Mouse (Mus musculus) ES-E14 (cell line): ENCODE measurements around the gene Hacd2. TPM values are rescaled to one million over a fixed set of nuclear protein-coding genes. Genes with fewer than 3 reads are reported as not detected.

Experiments used
- DNase-seq: peaks from one replicate; pipeline ENCODE4 v3.0.0-alpha.2; 2013; ENCODE audit warnings: low read depth, low spot score
- H3K27ac ChIP-seq: 2 replicates; pipeline ENCODE4 v1.5.1; 2012; ENCODE audit warnings: low read depth, mild to moderate bottlenecking, low read length, moderate library complexity, mixed read lengths; ENCODE audit not compliant: poor library complexity, insufficient read depth, severe bottlenecking
- H3K36me3 ChIP-seq: 2 replicates; pipeline ENCODE4 v1.6.1; 2012; ENCODE audit warnings: mild to moderate bottlenecking, low read length, moderate library complexity, mixed read lengths; ENCODE audit not compliant: control insufficient read depth, poor library complexity, insufficient read depth, severe bottlenecking
- H3K4me1 ChIP-seq, 2 experiments: fragments of 150-350 bp in 1 of 2; sonication (generic) in 1 of 2; 2 replicates each; pipeline ENCODE4 v1.6.1; 2012; ENCODE audit warnings: low read length in 2 of 2, mild to moderate bottlenecking in 1 of 2, mixed read lengths in 1 of 2; ENCODE audit not compliant: control insufficient read depth in 2 of 2, insufficient read depth in 2 of 2, poor library complexity in 1 of 2
- H3K4me3 ChIP-seq, 2 experiments: fragments of 150-350 bp in 1 of 2; sonication (generic) in 1 of 2; 2 replicates each; pipeline ENCODE4 v1.5.1; 2012; ENCODE audit warnings: low read length in 2 of 2, low read depth in 1 of 2, mild to moderate bottlenecking in 1 of 2, mixed read lengths in 1 of 2; ENCODE audit not compliant: insufficient read depth in 1 of 2, poor library complexity in 1 of 2, severe bottlenecking in 1 of 2
- H3K9ac ChIP-seq: 2 replicates; pipeline ENCODE4 v1.6.1; 2012; ENCODE audit warnings: low read depth, mild to moderate bottlenecking, low read length, mixed read lengths; ENCODE audit not compliant: poor library complexity, insufficient read depth, severe bottlenecking
- H3K9me3 ChIP-seq: fragments of 150-350 bp; sonication (generic); 2 replicates; pipeline ENCODE4 v1.6.1; 2012; ENCODE audit warnings: low read depth, mild to moderate bottlenecking, low read length; ENCODE audit not compliant: control insufficient read depth, insufficient read depth
- CHD2 ChIP-seq: IDR thresholded peaks from 2 replicates; pipeline ENCODE4 v1.6.1; 2014; ENCODE audit warnings: mild to moderate bottlenecking, low read depth, low read length, inconsistent platforms
- HCFC1 ChIP-seq: IDR thresholded peaks from 2 replicates; pipeline ENCODE4 v1.6.1; 2012; ENCODE audit warnings: low read length, inconsistent platforms, borderline replicate concordance; ENCODE audit not compliant: insufficient read depth
- MAFK ChIP-seq: IDR thresholded peaks from 2 replicates; pipeline ENCODE4 v1.6.1; 2014; ENCODE audit warnings: mild to moderate bottlenecking, low read depth, low read length, inconsistent platforms; ENCODE audit not compliant: insufficient read depth
- ZC3H11A ChIP-seq: IDR thresholded peaks from 2 replicates; pipeline ENCODE4 v1.6.1; 2012; ENCODE audit warnings: low read depth, mild to moderate bottlenecking, inconsistent platforms, low read length, borderline replicate concordance
- ZNF384 ChIP-seq: IDR thresholded peaks from 2 replicates; pipeline ENCODE4 v1.6.1; 2012; ENCODE audit warnings: low read depth, low read length, inconsistent platforms
- in situ Hi-C, 2 experiments: fragments of 600-800 bp; cut with MboI; formaldehyde crosslinking; loops; one replicate each; pipeline ENCODE4 v1.15.1; 2025; ENCODE audit warnings: low sequenced_read_pairs in 2 of 2, inconsistent platforms in 1 of 2; ENCODE audit not compliant: unreplicated experiment in 2 of 2
- total RNA-seq: library from RNA; depleted of rRNA; stranded (reverse); fragments of 300-350 nt; gene quantifications from 2 replicates; pipeline ENCODE4 v1.2.3, GENCODE M21; 2012

Gene Hacd2
- total RNA-seq, 1 experiment: 98.8 TPM

GRCm38 (mm10) chr16:34991365-34991764 lies 30.9 kb upstream of the Hacd2 start:
- Histone ChIP-seq H3K27ac (no peak overlapping the region), H3K9me3 (no peaks in the 10 kb centered on the region), H3K4me1 (no peaks in the 10 kb centered on the region), H3K4me3 (no peak overlapping the region), H3K9ac (no peak overlapping the region), H3K36me3 (no peaks in the 10 kb centered on the region)
- no peak for DNase-seq
- no peak for TF ChIP-seq MAFK
- in situ Hi-C loops: no loop called here

- no peak overlapping the region for H3K9ac ChIP-seq
- H3K27ac ChIP-seq: no peak overlapping the region
- H3K36me3 ChIP-seq: no peaks in the 10 kb centered on the region
- no peak overlapping the region for H3K4me3 ChIP-seq
- DNase-seq: no peak
- TF ChIP-seq ZC3H11A: no peak
- TF ChIP-seq HCFC1: no peak
- TF ChIP-seq ZNF384: no peak
- TF ChIP-seq CHD2: no peak
- no peak for TF ChIP-seq MAFK
- no peaks in the 10 kb centered on the region for H3K4me1 ChIP-seq
- H3K9me3 ChIP-seq: no peaks in the 10 kb centered on the region
- in situ Hi-C loops: no loop called here
These were observed 29.4 kb upstream of the Hacd2 start for GRCm38 (mm10) chr16:34992854-34993253.

- no peaks in the 10 kb centered on the region for H3K36me3 ChIP-seq
- no peak overlapping the region for H3K27ac ChIP-seq
- TF ChIP-seq ZNF384: no peak
- no peak for TF ChIP-seq ZC3H11A
- no peak for TF ChIP-seq HCFC1
- TF ChIP-seq MAFK: no peak
- TF ChIP-seq CHD2: no peak
- DNase-seq: no peak
- no peak overlapping the region for H3K9ac ChIP-seq
- no peaks in the 10 kb centered on the region for H3K9me3 ChIP-seq
- H3K4me1 ChIP-seq: no peaks in the 10 kb centered on the region
- in situ Hi-C loops: no loop called here
- H3K4me3 ChIP-seq: no peak overlapping the region
These were observed 28.4 kb upstream of the Hacd2 start for GRCm38 (mm10) chr16:34993694-34994330.

DNA sequence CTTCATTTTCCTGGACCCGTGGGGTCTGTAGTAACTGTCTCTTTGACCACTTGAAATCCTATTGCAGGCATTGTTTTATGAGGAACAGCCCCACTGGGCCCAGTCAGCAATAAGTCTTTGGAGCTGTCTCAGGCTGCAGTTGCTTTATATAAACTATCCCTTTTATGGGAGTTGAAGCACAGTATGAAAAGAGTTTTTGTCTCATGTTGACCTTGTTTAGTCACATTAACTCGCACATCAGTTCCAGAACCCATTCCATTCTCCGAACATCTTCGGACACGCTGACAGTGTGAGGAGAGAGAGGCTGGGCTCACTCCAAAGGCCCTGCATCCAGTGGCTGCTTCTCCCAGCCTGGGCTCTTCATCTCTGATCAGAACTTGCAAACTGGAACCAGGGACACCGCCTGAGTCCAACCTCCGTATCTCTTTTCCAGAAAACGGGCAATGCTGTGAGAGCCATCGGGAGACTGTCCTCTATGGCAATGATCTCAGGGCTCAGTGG lies 27.5 kb upstream of the Hacd2 start:
- H3K9me3 ChIP-seq: no peaks in the 10 kb centered on the region
- H3K4me1 ChIP-seq: no peaks in the 10 kb centered on the region
- no peak overlapping the region for H3K9ac ChIP-seq
- H3K27ac ChIP-seq: no peak overlapping the region
- DNase-seq: no peak
- no peak overlapping the region for H3K4me3 ChIP-seq
- in situ Hi-C loops: no loop called here
- no peaks in the 10 kb centered on the region for H3K36me3 ChIP-seq
- TF ChIP-seq HCFC1: no peak
- TF ChIP-seq CHD2: no peak
- no peak for TF ChIP-seq ZNF384
- TF ChIP-seq MAFK: no peak
- TF ChIP-seq ZC3H11A: no peak

DNA sequence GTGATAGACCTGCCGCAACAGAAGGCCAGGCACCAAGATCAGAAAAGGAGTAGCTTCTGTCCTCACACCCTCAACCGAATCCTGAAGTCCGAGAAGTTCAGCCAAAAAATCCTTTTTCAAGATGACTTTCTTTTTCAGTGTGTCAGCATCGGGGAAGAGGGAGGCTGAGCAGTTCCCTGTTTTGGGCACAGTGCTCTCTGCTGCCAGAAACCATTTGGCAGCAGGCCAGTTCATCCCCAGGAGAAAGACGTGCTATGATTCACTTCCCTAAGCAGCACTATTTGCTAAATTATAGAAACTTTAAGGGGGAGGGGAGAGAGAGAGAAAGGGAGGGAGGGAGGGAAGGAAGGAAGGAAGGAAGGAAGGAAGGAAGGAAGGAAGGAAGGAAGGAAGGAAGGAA lies 26.1 kb upstream of the Hacd2 start:
- no peaks in the 10 kb centered on the region for H3K9me3 ChIP-seq
- no peaks in the 10 kb centered on the region for H3K36me3 ChIP-seq
- H3K4me3 ChIP-seq: no peak overlapping the region
- H3K27ac ChIP-seq: no peak overlapping the region
- H3K4me1 ChIP-seq: peaks cover 0 to 4% of the 10 kb centered on the region in 2 experiments; a peak in 1 of 4 replicates
- in situ Hi-C loops: no loop called here
- no peak overlapping the region for H3K9ac ChIP-seq
- DNase-seq: no peak
- TF ChIP-seq ZNF384 (no peak), CHD2 (no peak), MAFK (no peak), ZC3H11A (no peak), HCFC1 (no peak)
